Mouse (Mus musculus): ENCODE measurements around the gene Gramd1a. TPM values are rescaled to one million over a fixed set of nuclear protein-coding genes. Genes with fewer than 3 reads are reported as not detected.

Gramd1a gene
- polyA plus RNA-seq, 1 experiment from 2014 or later = 171 TPM

GRCm38 (mm10) chr7:31098697-31099611, 56.7 kb downstream of the Gramd1a start:
- Histone ChIP-seq H3K4me1 (no peaks in the 10 kb centered on the region), H3K4me2 (no peak overlapping the region), H3K36me3 (ENCODE audit: poor library complexity, severe bottlenecking) (no peaks in the 10 kb centered on the region), H3K9me3 (replicated peaks) (no peaks in the 10 kb centered on the region), H3K9ac (no peak overlapping the region), H3K27me3 (no peaks in the 10 kb centered on the region), H3K4me3 (no peak overlapping the region), H3K27ac (no peak overlapping the region)
- no peak for ATAC-seq
- WGBS = 77% methylated on average over 22 of the region's 22 CpGs

- 36% methylated on average over 20 of the region's 20 CpGs for WGBS
- Histone ChIP-seq H3K27me3 (no peaks in the 10 kb centered on the region), H3K27ac (no peak overlapping the region), H3K4me1 (no peaks in the 10 kb centered on the region), H3K36me3 (ENCODE audit: poor library complexity, severe bottlenecking) (no peaks in the 10 kb centered on the region), H3K4me3 (peak overlapping the region; percentile 20), H3K9ac (no peak overlapping the region), H3K4me2 (peak overlapping the region; percentile 49), H3K9me3 (replicated peaks) (no peaks in the 10 kb centered on the region)
- peak; percentile 96 for ATAC-seq
Observed at GRCm38 (mm10) chr7:31097583-31098248, 58.0 kb downstream of the Gramd1a start.

GRCm38 (mm10) chr7:31096892-31097564, 58.7 kb downstream of the Gramd1a start:
- 76% methylated on average over 9 of the region's 9 CpGs for WGBS
- Histone ChIP-seq H3K9ac (no peak overlapping the region), H3K9me3 (replicated peaks) (no peaks in the 10 kb centered on the region), H3K27ac (no peak overlapping the region), H3K4me3 (no peak overlapping the region), H3K4me1 (no peaks in the 10 kb centered on the region), H3K27me3 (no peaks in the 10 kb centered on the region), H3K36me3 (ENCODE audit: poor library complexity, severe bottlenecking) (no peaks in the 10 kb centered on the region), H3K4me2 (no peak overlapping the region)
- no peak for ATAC-seq

GRCm38 (mm10) chr7:31094774-31095501, 60.8 kb downstream of the Gramd1a start:
- no peak overlapping the region for H3K27ac ChIP-seq
- H3K4me1 ChIP-seq = no peaks in the 10 kb centered on the region
- WGBS = 28% methylated on average over 12 of the region's 12 CpGs
- ATAC-seq = no peak
- H3K4me3 ChIP-seq = no peak overlapping the region
- no peaks in the 10 kb centered on the region; the same call in 1 of the 2 replicates for H3K9me3 ChIP-seq (replicated peaks)
- H3K36me3 ChIP-seq (ENCODE audit: poor library complexity, severe bottlenecking) = no peaks in the 10 kb centered on the region
- H3K27me3 ChIP-seq = no peaks in the 10 kb centered on the region
- no peak overlapping the region for H3K4me2 ChIP-seq
- H3K9ac ChIP-seq = no peak overlapping the region

- WGBS = 90% methylated on average over 2 of the region's 2 CpGs
Observed at GRCm38 (mm10) chr7:31089721-31090120, 66.0 kb downstream of the Gramd1a start.

GRCm38 (mm10) chr7:31088206-31088605, 67.5 kb downstream of the Gramd1a start:
- ATAC-seq = no peak
- H3K36me3 ChIP-seq (ENCODE audit: poor library complexity, severe bottlenecking) = no peaks in the 10 kb centered on the region
- WGBS = 66% methylated on average over 3 of the region's 3 CpGs
- no peaks in the 10 kb centered on the region; the same call in 1 of the 2 replicates for H3K9me3 ChIP-seq (replicated peaks)
- no peak overlapping the region for H3K4me3 ChIP-seq
- no peak overlapping the region for H3K9ac ChIP-seq
- 0 out of 2 replicates have a peak, but pooled peaks cover 7% of the 10 kb centered on the region for H3K4me1 ChIP-seq
- no peak overlapping the region for H3K4me2 ChIP-seq
- H3K27me3 ChIP-seq = no peaks in the 10 kb centered on the region
- no peak overlapping the region for H3K27ac ChIP-seq

More at GRCm38 (mm10) chr7:31089721-31090120, 66.0 kb downstream of the Gramd1a start:
- Histone ChIP-seq H3K4me3 (no peak overlapping the region), H3K9me3 (replicated peaks) (no peaks in the 10 kb centered on the region; the same call in 1 of the 2 replicates), H3K27ac (no peak overlapping the region), H3K4me1 (0 out of 2 replicates have a peak, but pooled peaks cover 4% of the 10 kb centered on the region), H3K4me2 (no peak overlapping the region), H3K9ac (no peak overlapping the region), H3K27me3 (no peaks in the 10 kb centered on the region), H3K36me3 (ENCODE audit: poor library complexity, severe bottlenecking) (no peaks in the 10 kb centered on the region)
- no peak for ATAC-seq

- WGBS = 73% methylated on average over 2 of the region's 2 CpGs
- 0 out of 2 replicates have a peak, but pooled peaks cover 7% of the 10 kb centered on the region for H3K4me1 ChIP-seq
- H3K9me3 ChIP-seq (replicated peaks) = no peaks in the 10 kb centered on the region; the same call in 1 of the 2 replicates
- H3K4me2 ChIP-seq = no peak overlapping the region
- no peaks in the 10 kb centered on the region for H3K36me3 ChIP-seq (ENCODE audit: poor library complexity, severe bottlenecking)
- no peak overlapping the region for H3K4me3 ChIP-seq
- H3K27me3 ChIP-seq = no peaks in the 10 kb centered on the region
- no peak for ATAC-seq
- no peak overlapping the region for H3K27ac ChIP-seq
- no peak overlapping the region for H3K9ac ChIP-seq
Observed at GRCm38 (mm10) chr7:31087262-31087661, 68.4 kb downstream of the Gramd1a start.

- no peaks in the 10 kb centered on the region for H3K27me3 ChIP-seq
- 94% methylated on average over 9 of the region's 9 CpGs for WGBS
- no peak overlapping the region for H3K27ac ChIP-seq
- H3K4me3 ChIP-seq = no peak overlapping the region
- H3K36me3 ChIP-seq (ENCODE audit: poor library complexity, severe bottlenecking) = no peaks in the 10 kb centered on the region
- no peak overlapping the region for H3K4me2 ChIP-seq
- no peaks in the 10 kb centered on the region; the same call in 1 of the 2 replicates for H3K9me3 ChIP-seq (replicated peaks)
- 0 out of 2 replicates have a peak, but pooled peaks cover 7% of the 10 kb centered on the region for H3K4me1 ChIP-seq
- H3K9ac ChIP-seq = no peak overlapping the region
- no peak for ATAC-seq
Observed at GRCm38 (mm10) chr7:31086175-31086755, 69.4 kb downstream of the Gramd1a start.

GRCm38 (mm10) chr7:31085171-31085570, 70.5 kb downstream of the Gramd1a start:
- Histone ChIP-seq H3K4me3 (no peak overlapping the region), H3K9ac (no peak overlapping the region), H3K36me3 (ENCODE audit: poor library complexity, severe bottlenecking) (no peaks in the 10 kb centered on the region), H3K4me2 (no peak overlapping the region), H3K27me3 (no peaks in the 10 kb centered on the region), H3K9me3 (replicated peaks) (peaks cover 2% of the 10 kb centered on the region; the same call in 1 of the 2 replicates), H3K27ac (no peak overlapping the region), H3K4me1 (0 out of 2 replicates have a peak, but pooled peaks cover 7% of the 10 kb centered on the region)
- no peak for ATAC-seq
- 20% methylated on average over 3 of the region's 3 CpGs for WGBS

GRCm38 (mm10) chr7:31084140-31084539, 71.6 kb downstream of the Gramd1a start:
- Histone ChIP-seq H3K9me3 (replicated peaks) (0 out of 2 replicates have a peak, but pooled peaks cover 2% of the 10 kb centered on the region), H3K4me1 (0 out of 2 replicates have a peak, but pooled peaks cover 7% of the 10 kb centered on the region), H3K27me3 (no peaks in the 10 kb centered on the region), H3K4me3 (no peak overlapping the region), H3K36me3 (ENCODE audit: poor library complexity, severe bottlenecking) (no peaks in the 10 kb centered on the region), H3K4me2 (no peak overlapping the region), H3K9ac (no peak overlapping the region), H3K27ac (no peak overlapping the region)
- ATAC-seq = no peak
- WGBS = 59% methylated on average over 9 of the region's 9 CpGs

Data from forebrain, embryonic 13.5 days (tissue).